In genomic region chr2:162219507-162219906, GRCm38 (mm10) we compare ENCODE assay signal across 12 mouse cellular contexts.
DNase-seq lines count a peak whose midpoint lies in the region; ATAC-seq and TF ChIP-seq lines count a peak whose summit lies in the region.
"Had no signal": no experiment of that assay in that cellular context is flagged by ENCODE, and none has a peak within 500 bp of the region (broad histone marks: within the 10 kb centered on the region; RNA-seq: fewer than 3 reads in every experiment).

No protein-coding gene starts in this region.

- H3K4me1 ChIP-seq in liver, adult 2 months (ENCODE audit: control insufficient read depth, insufficient read depth, low read length), result no peaks in the 10 kb centered on the region; the same call in 1 of the 2 replicates
- H3K4me1 ChIP-seq in heart, embryonic 12.5 days (replicated peaks), result peaks cover 5% of the 10 kb centered on the region; the same call in 1 of the 2 replicates
- H3K4me1 ChIP-seq: hindbrain, embryonic 15.5 days; limb, embryonic 10.5 days; lung, embryonic 15.5 days had no signal

- no peak overlapping the region for H3K4me2 ChIP-seq in heart, embryonic 12.5 days
- H3K4me2 ChIP-seq: hindbrain, embryonic 15.5 days; lung, embryonic 15.5 days had no signal

- no peaks in the 10 kb centered on the region for H3K9me3 ChIP-seq in heart, embryonic 12.5 days (replicated peaks)
- H3K9me3 ChIP-seq: hindbrain, embryonic 15.5 days; limb, embryonic 10.5 days; lung, embryonic 15.5 days had no signal

- no peak overlapping the region for H3K9ac ChIP-seq in liver, adult 2 months (ENCODE audit: low read depth, low read length)
- no peak overlapping the region for H3K9ac ChIP-seq in heart, embryonic 12.5 days
- H3K9ac ChIP-seq: hindbrain, embryonic 15.5 days; lung, embryonic 15.5 days had no signal

- TF ChIP-seq CTCF in liver, adult 2 months (IDR thresholded peaks at IDR 0.05; ENCODE audit: low read depth, low read length), result no peak

- 74% methylated on average over 4 of the region's 4 CpGs for WGBS in liver, adult 2 months
- 84% methylated on average over 4 of the region's 4 CpGs for WGBS in heart, embryonic 12.5 days

- H3K4me3 ChIP-seq in liver, adult 2 months (ENCODE audit: insufficient read depth, low read depth, low read length), result no peak overlapping the region
- H3K4me3 ChIP-seq in heart, embryonic 12.5 days, result no peak overlapping the region
- H3K4me3 ChIP-seq: hindbrain, embryonic 15.5 days; limb, embryonic 10.5 days; lung, embryonic 15.5 days had no signal

- H3K36me3 ChIP-seq in liver, adult 2 months (ENCODE audit: control insufficient read depth, insufficient read depth, low read length), result no peaks in the 10 kb centered on the region
- H3K36me3 ChIP-seq in heart, embryonic 12.5 days, result no peaks in the 10 kb centered on the region
- H3K36me3 ChIP-seq: hindbrain, embryonic 15.5 days; limb, embryonic 10.5 days; lung, embryonic 15.5 days had no signal

- H3K79me2 ChIP-seq in liver, adult 2 months (ENCODE audit: control insufficient read depth, insufficient read depth, low read length), result no peaks in the 10 kb centered on the region

- ATAC-seq in heart, embryonic 12.5 days (ENCODE audit: insufficient number of reproducible peaks, low FRiP score), result no peak

- no peak overlapping the region for H3K27ac ChIP-seq in liver, adult 2 months (replicated peaks; ENCODE audit: insufficient read depth, low read depth, low read length)
- H3K27ac ChIP-seq in heart, embryonic 12.5 days (ENCODE audit: poor library complexity, severe bottlenecking), result no peak overlapping the region
- H3K27ac ChIP-seq: hindbrain, embryonic 15.5 days; limb, embryonic 10.5 days; lung, embryonic 15.5 days had no signal

- no peaks in the 10 kb centered on the region for H3K27me3 ChIP-seq in liver, adult 2 months (ENCODE audit: control insufficient read depth, insufficient read depth, low read length)
- no peaks in the 10 kb centered on the region for H3K27me3 ChIP-seq in heart, embryonic 12.5 days (replicated peaks)
- H3K27me3 ChIP-seq: hindbrain, embryonic 15.5 days; lung, embryonic 15.5 days had no signal

- no peak for TF ChIP-seq POLR2A in liver, adult 2 months (IDR thresholded peaks at IDR 0.05; ENCODE audit: extremely low read depth, insufficient read depth, low read length)

- peak; percentile 54 for DNase-seq in liver, adult 2 months (ENCODE audit: extremely low read depth, low read depth, low spot score)
- no peak for DNase-seq in liver
- DNase-seq in frontal cortex, adult 2 months (ENCODE audit: extremely low spot score in 1 of 2, low spot score in 1 of 2), result peak; percentile 61 to 73
- peak; percentile 53 to 70 for DNase-seq in left cerebral cortex, adult 18-20 months (ENCODE audit: low spot score in 2 of 2)
- peak; percentile 83 for DNase-seq in telencephalon, adult 2 months (ENCODE audit: low read depth, low spot score)
- no peak for DNase-seq in kidney, postnatal 36 days
- no peak for DNase-seq in neural tube, embryonic 10.5 days (ENCODE audit: extremely low spot score, low spot score)
- DNase-seq: heart, adult 18-20 months had no signal

Comparison
In these comparisons a context has a peak if more than half of its experiments do, and no peak if none do; other contexts are left out.
1. DNase-seq: peak in liver, adult 2 months (single experiment), frontal cortex, adult 2 months (2 of 2), left cerebral cortex, adult 18-20 months (2 of 2) and telencephalon, adult 2 months (single experiment); none in liver (single experiment), kidney, postnatal 36 days (0 of 2) and neural tube, embryonic 10.5 days (single experiment).